Mouse (Mus musculus): ENCODE results near the gene Unc119b. TPM values are rescaled to one million over a fixed set of nuclear protein-coding genes. Genes with fewer than 3 reads are reported as not detected.

Unc119b gene
- polyA plus RNA-seq, 1 experiment from 2014 or later, result 35.3 TPM

- 27% methylated on average over 12 of the region's 12 CpGs for WGBS
- H3K9ac ChIP-seq (replicated peaks; ENCODE audit: low read depth, low read length), result peak overlapping the region; percentile 83
- H3K36me3 ChIP-seq (ENCODE audit: control insufficient read depth, insufficient read depth), result no peaks in the 10 kb centered on the region
These were observed 24.4 kb upstream of the Unc119b start for GRCm38 (mm10) chr5:115159165-115159564.

GRCm38 (mm10) chr5:115158040-115158983 is 23.5 kb upstream of the Unc119b start, which contains the start of gene Mlec:
Mlec (minus strand) TSS chr5:115158179.
- Histone ChIP-seq H3K9me3 (ENCODE audit: control insufficient read depth, low read length) (no peaks in the 10 kb centered on the region), H3K4me3 (replicated peaks; ENCODE audit: low read length) (peak within 1 kb of the TSS; percentile 94), H3K27ac (ENCODE audit: low read length) (peak within 1 kb of the TSS; percentile 99), H3K4me2 (ENCODE audit: low read length) (peak within 1 kb of the TSS; percentile 90), H3K36me3 (ENCODE audit: control insufficient read depth, insufficient read depth) (no peaks in the 10 kb centered on the region), H3K4me1 (replicated peaks; ENCODE audit: control insufficient read depth, insufficient read depth, low read length) (peaks cover 35% of the 10 kb centered on the region), H3K27me3 (replicated peaks; ENCODE audit: control insufficient read depth, insufficient read depth, low read length) (no peaks in the 10 kb centered on the region), H3K9ac (replicated peaks; ENCODE audit: low read depth, low read length) (peak within 1 kb of the TSS; percentile 94)
- WGBS, result under 1% methylated on average over 75 of the region's 78 CpGs
- ATAC-seq, result peak; percentile 97

More at GRCm38 (mm10) chr5:115159165-115159564, 24.4 kb upstream of the Unc119b start:
- Histone ChIP-seq H3K4me3 (replicated peaks; ENCODE audit: low read length) (peak overlapping the region; percentile 94), H3K9me3 (ENCODE audit: control insufficient read depth, low read length) (no peaks in the 10 kb centered on the region), H3K27ac (ENCODE audit: low read length) (peak overlapping the region; percentile 99), H3K4me1 (replicated peaks; ENCODE audit: control insufficient read depth, insufficient read depth, low read length) (peaks cover 35% of the 10 kb centered on the region), H3K27me3 (replicated peaks; ENCODE audit: control insufficient read depth, insufficient read depth, low read length) (no peaks in the 10 kb centered on the region), H3K4me2 (ENCODE audit: low read length) (peak overlapping the region; percentile 88)
- ATAC-seq, result no peak

GRCm38 (mm10) chr5:115156933-115157589 is 22.3 kb upstream of the Unc119b start:
- Histone ChIP-seq H3K9me3 (ENCODE audit: control insufficient read depth, low read length) (no peaks in the 10 kb centered on the region), H3K4me2 (ENCODE audit: low read length) (peak overlapping the region; percentile 90), H3K9ac (replicated peaks; ENCODE audit: low read depth, low read length) (peak overlapping the region; percentile 94), H3K4me3 (replicated peaks; ENCODE audit: low read length) (peak overlapping the region; percentile 94), H3K4me1 (replicated peaks; ENCODE audit: control insufficient read depth, insufficient read depth, low read length) (peaks cover 35% of the 10 kb centered on the region), H3K27me3 (replicated peaks; ENCODE audit: control insufficient read depth, insufficient read depth, low read length) (no peaks in the 10 kb centered on the region), H3K36me3 (ENCODE audit: control insufficient read depth, insufficient read depth) (no peaks in the 10 kb centered on the region), H3K27ac (ENCODE audit: low read length) (no peak overlapping the region; the same call in 1 of the 2 replicates)
- ATAC-seq, result no peak
- WGBS, result 2% methylated on average over 26 of the region's 26 CpGs

GRCm38 (mm10) chr5:115156401-115156800 is 21.6 kb upstream of the Unc119b start:
- ATAC-seq, result no peak
- H3K4me3 ChIP-seq (replicated peaks; ENCODE audit: low read length), result peak overlapping the region; percentile 13; the same call in 1 of the 2 replicates
- no peak overlapping the region for H3K9ac ChIP-seq (replicated peaks; ENCODE audit: low read depth, low read length)
- H3K27ac ChIP-seq (ENCODE audit: low read length), result no peak overlapping the region
- peak overlapping the region; percentile 90 for H3K4me2 ChIP-seq (ENCODE audit: low read length)
- peaks cover 35% of the 10 kb centered on the region for H3K4me1 ChIP-seq (replicated peaks; ENCODE audit: control insufficient read depth, insufficient read depth, low read length)
- 63% methylated on average over 7 of the region's 7 CpGs for WGBS
- no peaks in the 10 kb centered on the region for H3K27me3 ChIP-seq (replicated peaks; ENCODE audit: control insufficient read depth, insufficient read depth, low read length)
- H3K36me3 ChIP-seq (ENCODE audit: control insufficient read depth, insufficient read depth), result no peaks in the 10 kb centered on the region
- no peaks in the 10 kb centered on the region for H3K9me3 ChIP-seq (ENCODE audit: control insufficient read depth, low read length)

DNA sequence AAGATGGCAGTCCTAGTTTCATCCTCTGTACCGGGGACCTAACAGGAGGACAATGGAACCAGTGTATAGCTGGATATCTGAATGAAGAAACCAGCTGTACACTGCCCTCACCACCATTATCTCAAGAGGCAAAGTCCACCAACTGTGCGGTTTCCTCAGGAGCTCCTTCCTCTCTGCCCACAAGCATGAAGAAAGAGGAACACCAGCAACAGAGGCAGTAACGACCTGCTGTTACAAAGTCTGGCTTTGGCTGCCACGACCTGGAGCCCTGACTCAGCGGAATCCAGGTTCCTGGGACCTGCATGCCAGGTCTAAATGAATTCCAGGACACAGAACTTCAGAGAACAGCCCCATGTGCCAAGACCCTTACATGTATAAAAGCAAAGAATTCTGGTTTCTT is 21.1 kb upstream of the Unc119b start:
- peak overlapping the region; percentile 90 for H3K4me2 ChIP-seq (ENCODE audit: low read length)
- peaks cover 35% of the 10 kb centered on the region for H3K4me1 ChIP-seq (replicated peaks; ENCODE audit: control insufficient read depth, insufficient read depth, low read length)

GRCm38 (mm10) chr5:115155156-115155631 is 20.4 kb upstream of the Unc119b start:
- no peak overlapping the region for H3K4me3 ChIP-seq (replicated peaks; ENCODE audit: low read length)
- no peak overlapping the region for H3K27ac ChIP-seq (ENCODE audit: low read length)
- H3K4me2 ChIP-seq (ENCODE audit: low read length), result peak overlapping the region; percentile 90
- peaks cover 35% of the 10 kb centered on the region for H3K4me1 ChIP-seq (replicated peaks; ENCODE audit: control insufficient read depth, insufficient read depth, low read length)
- no peaks in the 10 kb centered on the region for H3K9me3 ChIP-seq (ENCODE audit: control insufficient read depth, low read length)
- peaks cover 3% of the 10 kb centered on the region; the same call in 1 of the 2 replicates for H3K36me3 ChIP-seq (ENCODE audit: control insufficient read depth, insufficient read depth)
- 69% methylated on average over 13 of the region's 13 CpGs for WGBS
- no peaks in the 10 kb centered on the region for H3K27me3 ChIP-seq (replicated peaks; ENCODE audit: control insufficient read depth, insufficient read depth, low read length)
- no peak for ATAC-seq
- H3K9ac ChIP-seq (replicated peaks; ENCODE audit: low read depth, low read length), result no peak overlapping the region; the same call in 1 of the 2 replicates

More for the DNA sequence above, 21.1 kb upstream of the Unc119b start:
- H3K27ac ChIP-seq (ENCODE audit: low read length), result no peak overlapping the region
- peak overlapping the region; percentile 35; the same call in 1 of the 2 replicates for H3K9ac ChIP-seq (replicated peaks; ENCODE audit: low read depth, low read length)
- H3K9me3 ChIP-seq (ENCODE audit: control insufficient read depth, low read length), result no peaks in the 10 kb centered on the region
- H3K36me3 ChIP-seq (ENCODE audit: control insufficient read depth, insufficient read depth), result no peaks in the 10 kb centered on the region
- no peaks in the 10 kb centered on the region for H3K27me3 ChIP-seq (replicated peaks; ENCODE audit: control insufficient read depth, insufficient read depth, low read length)
- H3K4me3 ChIP-seq (replicated peaks; ENCODE audit: low read length), result peak overlapping the region; percentile 6; the same call in 1 of the 2 replicates
- ATAC-seq, result no peak
- WGBS, result 37% methylated on average over 5 of the region's 5 CpGs

DNA sequence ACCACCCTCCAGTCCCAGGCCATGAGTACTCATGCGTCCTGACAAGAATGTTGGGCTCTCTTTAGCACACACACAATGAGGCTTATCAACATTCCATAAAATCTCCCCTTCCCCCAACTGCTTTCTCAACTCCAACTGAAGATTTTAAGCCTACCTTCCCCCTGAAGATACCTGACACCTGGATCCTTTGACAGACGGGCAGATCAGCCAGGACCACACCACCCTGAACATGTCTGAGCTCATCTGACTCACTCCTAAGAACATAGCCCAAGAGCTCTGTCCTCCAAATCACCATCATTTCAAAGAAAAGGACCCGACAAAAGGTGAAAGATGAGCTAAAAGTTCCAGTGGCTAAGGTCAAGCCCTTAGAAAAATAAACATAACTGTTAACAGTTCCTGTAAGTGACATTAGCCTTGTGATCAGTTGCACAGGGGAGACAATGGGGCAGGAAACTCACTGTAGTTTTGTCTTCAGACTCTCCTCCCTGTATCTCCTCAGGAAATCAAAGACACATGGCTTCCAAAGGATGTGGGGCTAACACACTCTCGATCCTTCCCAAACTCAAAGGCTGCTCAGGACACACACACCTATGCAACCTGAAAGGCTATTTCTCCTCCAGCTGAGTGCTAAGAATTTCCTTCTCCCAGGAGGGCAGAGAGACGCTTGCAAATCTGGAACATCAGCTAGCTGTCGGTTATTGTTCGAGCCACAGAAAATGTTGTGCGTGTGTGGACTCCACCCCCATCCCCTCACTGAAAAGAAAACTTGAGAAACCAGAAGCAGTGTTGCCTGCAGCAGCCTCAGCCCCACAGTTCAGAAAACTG is 17.6 kb upstream of the Unc119b start:
- 67% methylated on average over 8 of the region's 8 CpGs for WGBS
- H3K4me1 ChIP-seq (replicated peaks; ENCODE audit: control insufficient read depth, insufficient read depth, low read length), result peaks cover 28% of the 10 kb centered on the region
- H3K36me3 ChIP-seq (ENCODE audit: control insufficient read depth, insufficient read depth), result peaks cover 19% of the 10 kb centered on the region
- no peak overlapping the region for H3K9ac ChIP-seq (replicated peaks; ENCODE audit: low read depth, low read length)
- H3K4me3 ChIP-seq (replicated peaks; ENCODE audit: low read length), result no peak overlapping the region
- ATAC-seq, result no peak
- no peaks in the 10 kb centered on the region for H3K9me3 ChIP-seq (ENCODE audit: control insufficient read depth, low read length)
- no peak overlapping the region for H3K27ac ChIP-seq (ENCODE audit: low read length)
- no peak overlapping the region for H3K4me2 ChIP-seq (ENCODE audit: low read length)
- no peaks in the 10 kb centered on the region for H3K27me3 ChIP-seq (replicated peaks; ENCODE audit: control insufficient read depth, insufficient read depth, low read length)

- no peak for ATAC-seq
- peaks cover 20% of the 10 kb centered on the region for H3K4me1 ChIP-seq (replicated peaks; ENCODE audit: control insufficient read depth, insufficient read depth, low read length)
- no peak overlapping the region for H3K4me2 ChIP-seq (ENCODE audit: low read length)
- no peak overlapping the region for H3K4me3 ChIP-seq (replicated peaks; ENCODE audit: low read length)
- 90% methylated on average over 13 of the region's 13 CpGs for WGBS
- H3K9ac ChIP-seq (replicated peaks; ENCODE audit: low read depth, low read length), result no peak overlapping the region
- H3K27me3 ChIP-seq (replicated peaks; ENCODE audit: control insufficient read depth, insufficient read depth, low read length), result no peaks in the 10 kb centered on the region
- peaks cover 22% of the 10 kb centered on the region for H3K36me3 ChIP-seq (ENCODE audit: control insufficient read depth, insufficient read depth)
- H3K9me3 ChIP-seq (ENCODE audit: control insufficient read depth, low read length), result no peaks in the 10 kb centered on the region
- no peak overlapping the region for H3K27ac ChIP-seq (ENCODE audit: low read length)
These were observed 16.7 kb upstream of the Unc119b start for GRCm38 (mm10) chr5:115151457-115151856.
